Mouse (Mus musculus) kidney, adult 2 months (tissue): Measurements from ENCODE around the gene Tenm4. TPM values are rescaled to one million over a fixed set of nuclear protein-coding genes. Genes with fewer than 3 reads are reported as not detected.

Experiments used
- DNase-seq: peaks from one replicate; pipeline ENCODE4 v3.0.0; 2021
- H3K27ac ChIP-seq: fragments of 200-500 bp; 2 replicates; pipeline ENCODE4 v1.5.1; 2012; ENCODE audit warnings: low read depth, low read length, control low read depth, inconsistent platforms; ENCODE audit not compliant: insufficient read depth
- H3K27me3 ChIP-seq: fragments of 200-500 bp; replicated peaks from 2 replicates; pipeline ENCODE4 v1.6.1; 2012; ENCODE audit warnings: mild to moderate bottlenecking, moderate library complexity, low read length, inconsistent platforms; ENCODE audit not compliant: control insufficient read depth, insufficient read depth
- H3K36me3 ChIP-seq: fragments of 200-500 bp; 2 replicates; pipeline ENCODE4 v1.6.1; 2012; ENCODE audit warnings: mild to moderate bottlenecking, moderate library complexity, low read length, inconsistent platforms; ENCODE audit not compliant: control insufficient read depth, insufficient read depth
- H3K4me1 ChIP-seq: fragments of 200-500 bp; 2 replicates; pipeline ENCODE4 v1.6.1; 2011; ENCODE audit warnings: low read length; ENCODE audit not compliant: control insufficient read depth, insufficient read depth
- H3K4me3 ChIP-seq: fragments of 200-500 bp; 2 replicates; pipeline ENCODE4 v1.5.1; 2011; ENCODE audit warnings: mild to moderate bottlenecking, low read depth, low read length, control low read depth; ENCODE audit not compliant: insufficient read depth
- CTCF ChIP-seq: fragments of 200-500 bp; conservative IDR thresholded peaks from 2 replicates; pipeline ENCODE4 v1.5.1; 2011; ENCODE audit warnings: low read depth, mild to moderate bottlenecking, control low read depth, low read length, moderate library complexity, mixed read lengths; ENCODE audit not compliant: insufficient read depth, insufficient read length
- POLR2A ChIP-seq: fragments of 200-500 bp; IDR thresholded peaks from one replicate; pipeline ENCODE4 v1.6.1; 2011; ENCODE audit warnings: low read depth, low read length, control low read depth
- WGBS: fragments of 180-500 bp; shearing (Covaris S2); methylation state at CpG from one replicate; pipeline ENCODE4 v1.1.7; 2018; 5-methylcytosine and 5-hydroxymethylcytosine counted together
- polyA plus RNA-seq: library from polyadenylated mRNA; depleted of rRNA; stranded (reverse); fragments of >200 nt; gene quantifications from 2 replicates; pipeline ENCODE4 v1.2.3, GENCODE M21; 2012

Tenm4 gene
- polyA plus RNA-seq, 1 experiment, result 3.3 TPM

GRCm38 (mm10) chr7:96734315-96735058 is 563.4 kb downstream of the Tenm4 start:
- TF ChIP-seq POLR2A, result no peak
- TF ChIP-seq CTCF, result no peak
- no peaks in the 10 kb centered on the region for H3K4me1 ChIP-seq
- H3K4me3 ChIP-seq, result no peak overlapping the region
- DNase-seq, result no peak
- H3K27me3 ChIP-seq, result no peaks in the 10 kb centered on the region
- H3K27ac ChIP-seq, result no peak overlapping the region
- 66% methylated on average over 7 of the region's 7 CpGs for WGBS
- no peaks in the 10 kb centered on the region for H3K36me3 ChIP-seq

GRCm38 (mm10) chr7:96740631-96741030 is 569.6 kb downstream of the Tenm4 start:
- no peak overlapping the region for H3K27ac ChIP-seq
- WGBS, result 76% methylated on average over 6 of the region's 6 CpGs
- TF ChIP-seq CTCF (no peak), POLR2A (no peak)

GRCm38 (mm10) chr7:96742221-96742620 is 571.2 kb downstream of the Tenm4 start:
- 48% methylated on average over 7 of the region's 7 CpGs for WGBS
- TF ChIP-seq CTCF (no peak), POLR2A (no peak)
- Histone ChIP-seq H3K4me1 (no peaks in the 10 kb centered on the region), H3K27ac (no peak overlapping the region), H3K4me3 (no peak overlapping the region), H3K36me3 (no peaks in the 10 kb centered on the region), H3K27me3 (no peaks in the 10 kb centered on the region)
- no peak for DNase-seq

More at GRCm38 (mm10) chr7:96740631-96741030, 569.6 kb downstream of the Tenm4 start:
- H3K4me1 ChIP-seq, result no peaks in the 10 kb centered on the region
- no peaks in the 10 kb centered on the region for H3K27me3 ChIP-seq
- no peak overlapping the region for H3K4me3 ChIP-seq
- H3K36me3 ChIP-seq, result no peaks in the 10 kb centered on the region
- DNase-seq, result no peak

GRCm38 (mm10) chr7:96745956-96746355 is 574.9 kb downstream of the Tenm4 start:
- Histone ChIP-seq H3K27ac (no peak overlapping the region), H3K36me3 (no peaks in the 10 kb centered on the region), H3K4me1 (no peaks in the 10 kb centered on the region), H3K27me3 (no peaks in the 10 kb centered on the region), H3K4me3 (no peak overlapping the region)
- TF ChIP-seq CTCF (no peak), POLR2A (no peak)
- DNase-seq, result no peak
- WGBS, result 40% methylated on average over 6 of the region's 6 CpGs

- no peak overlapping the region for H3K4me3 ChIP-seq
- H3K4me1 ChIP-seq, result no peaks in the 10 kb centered on the region
- H3K36me3 ChIP-seq, result no peaks in the 10 kb centered on the region
- H3K27me3 ChIP-seq, result no peaks in the 10 kb centered on the region
- no peak for TF ChIP-seq CTCF
- TF ChIP-seq POLR2A, result no peak
- 82% methylated on average over 4 of the region's 4 CpGs for WGBS
- no peak overlapping the region for H3K27ac ChIP-seq
- no peak for DNase-seq
Observed at GRCm38 (mm10) chr7:96746706-96747105, 575.7 kb downstream of the Tenm4 start.

GRCm38 (mm10) chr7:96748538-96749045 is 577.5 kb downstream of the Tenm4 start:
- 71% methylated on average over 7 of the region's 7 CpGs for WGBS

GRCm38 (mm10) chr7:96749753-96750152 is 578.7 kb downstream of the Tenm4 start:
- no peaks in the 10 kb centered on the region for H3K27me3 ChIP-seq
- DNase-seq, result no peak
- H3K36me3 ChIP-seq, result no peaks in the 10 kb centered on the region
- H3K4me1 ChIP-seq, result no peaks in the 10 kb centered on the region
- H3K27ac ChIP-seq, result no peak overlapping the region
- no peak for TF ChIP-seq CTCF
- TF ChIP-seq POLR2A, result no peak
- H3K4me3 ChIP-seq, result no peak overlapping the region
- WGBS, result 57% methylated on average over 8 of the region's 8 CpGs

More at GRCm38 (mm10) chr7:96748538-96749045, 577.5 kb downstream of the Tenm4 start:
- H3K27me3 ChIP-seq, result no peaks in the 10 kb centered on the region
- no peak for DNase-seq
- TF ChIP-seq CTCF (no peak), POLR2A (no peak)
- no peaks in the 10 kb centered on the region for H3K4me1 ChIP-seq
- no peak overlapping the region for H3K27ac ChIP-seq
- H3K4me3 ChIP-seq, result no peak overlapping the region
- H3K36me3 ChIP-seq, result no peaks in the 10 kb centered on the region
